Mouse (Mus musculus) 3134 (cell line): ENCODE results near the gene Rragd.

Experiments used
- DNase-seq: peaks from one replicate; pipeline ENCODE4 v3.0.0-alpha.2; 2011; ENCODE audit warnings: low spot score; ENCODE audit not compliant: insufficient read length; ENCODE audit errors: extremely low read depth

Rragd gene

DNA sequence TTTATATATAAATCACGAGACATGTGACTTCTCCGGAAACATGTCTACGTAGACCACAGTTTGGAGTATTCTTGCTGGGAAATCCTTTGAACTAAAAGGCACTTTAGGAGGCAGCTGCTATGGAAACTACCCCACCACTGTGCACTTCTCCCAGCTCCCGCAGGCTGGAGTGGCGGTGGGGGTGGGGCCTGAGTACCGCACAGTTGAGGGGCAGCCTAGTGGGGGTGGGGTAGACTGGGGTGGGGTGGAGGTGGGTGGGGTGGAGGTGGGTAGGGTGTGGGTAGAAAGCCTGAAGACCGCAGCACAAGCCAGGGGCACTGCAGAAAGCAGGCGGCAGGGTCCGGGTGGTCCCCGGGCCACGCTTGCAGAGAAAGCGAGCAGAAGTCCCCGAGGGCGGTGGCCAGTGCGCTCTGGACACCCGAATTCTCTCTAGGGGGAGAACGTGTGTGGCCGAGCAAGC lies at the start of gene Rragd:
Gene Rragd (plus strand): TSS at position 322 of the 460 bp plus-strand sequence.
- no peak for DNase-seq

DNA sequence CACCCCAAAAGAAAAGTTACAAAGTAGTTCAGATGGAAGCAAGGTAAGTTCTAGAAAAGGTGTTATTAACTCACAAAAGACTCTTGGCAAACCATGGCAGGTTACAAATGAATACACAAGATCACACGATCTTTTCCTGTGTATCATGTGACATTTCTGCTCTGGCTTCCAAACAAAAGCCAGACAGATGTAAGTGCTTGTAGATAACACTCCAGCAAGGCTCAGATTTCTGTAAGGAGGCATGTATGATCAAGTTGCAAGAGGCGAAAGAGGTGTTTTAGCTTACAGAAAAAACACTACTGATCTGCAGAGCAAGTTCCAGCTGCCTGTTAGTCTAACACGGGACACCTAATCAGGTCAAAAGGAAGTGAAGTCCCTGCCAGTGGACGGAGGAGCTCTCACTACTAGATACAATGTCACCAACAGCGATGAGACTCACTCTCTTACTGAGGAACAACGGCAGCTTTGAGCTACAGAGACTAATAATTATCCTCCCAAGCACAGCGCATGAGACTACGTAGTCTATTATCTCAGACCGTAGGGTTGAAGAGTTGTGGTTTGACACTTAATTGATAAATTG lies 46.0 kb upstream of the Rragd start:
- DNase-seq: no peak

DNA sequence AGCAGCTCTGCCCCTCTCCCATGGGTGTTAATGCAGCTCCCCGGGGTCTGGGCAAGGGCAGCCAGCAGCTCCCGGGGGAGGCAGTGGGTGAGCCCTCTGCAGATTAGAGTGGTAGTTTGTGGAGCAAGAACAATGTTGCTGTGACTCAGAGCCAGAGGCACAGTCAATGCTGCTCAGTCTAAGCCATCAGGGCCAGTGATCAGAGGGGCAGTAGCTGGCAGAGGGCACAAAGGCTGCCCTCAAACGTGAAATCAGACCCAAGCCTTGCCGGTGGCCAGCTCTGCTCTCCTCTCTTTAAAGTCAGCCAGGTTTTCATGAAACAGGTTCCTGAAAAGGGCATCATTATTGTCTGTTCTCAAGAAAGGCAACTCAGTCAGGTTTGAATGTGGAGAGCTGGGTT lies 43.3 kb upstream of the Rragd start:
- no peak for DNase-seq

DNA sequence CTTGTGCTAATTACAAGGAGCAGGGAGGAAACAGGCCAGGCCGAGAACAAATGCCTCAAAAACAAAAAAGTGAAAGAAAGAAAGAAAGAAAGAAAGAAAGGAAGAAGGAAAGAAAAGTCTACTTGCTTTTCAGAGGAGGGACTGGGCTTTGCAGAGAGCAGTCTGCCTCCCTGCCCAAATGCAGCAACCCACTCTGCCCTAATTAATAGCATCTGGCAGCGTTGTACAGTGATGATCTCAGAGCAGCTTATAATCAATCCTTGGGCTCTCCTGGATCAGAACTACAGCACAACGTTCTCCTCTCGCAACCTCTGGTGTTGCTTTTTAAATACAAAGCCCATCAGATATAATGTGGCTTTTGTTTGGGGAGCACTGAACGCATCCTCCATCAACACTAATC lies 42.9 kb upstream of the Rragd start:
- no peak for DNase-seq

DNA sequence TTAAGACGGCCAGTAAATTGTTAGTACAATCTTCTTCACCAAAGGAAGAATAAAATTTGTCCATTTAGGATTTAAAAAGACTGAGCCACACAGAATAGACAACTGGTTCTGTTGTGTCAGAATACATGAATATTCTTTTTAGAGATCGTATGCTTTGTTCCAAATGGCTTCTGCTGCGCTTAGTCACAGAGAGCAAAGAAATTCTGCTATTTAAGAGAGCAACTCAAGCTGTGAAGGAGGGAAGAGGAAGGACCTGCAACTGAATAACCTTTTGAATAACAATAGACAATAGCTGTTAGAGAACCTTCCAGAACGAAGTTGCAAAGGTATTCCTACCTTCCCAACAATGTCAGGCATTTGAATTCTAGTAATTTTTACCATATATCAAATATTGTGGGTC lies 41.9 kb upstream of the Rragd start:
- no peak for DNase-seq

DNA sequence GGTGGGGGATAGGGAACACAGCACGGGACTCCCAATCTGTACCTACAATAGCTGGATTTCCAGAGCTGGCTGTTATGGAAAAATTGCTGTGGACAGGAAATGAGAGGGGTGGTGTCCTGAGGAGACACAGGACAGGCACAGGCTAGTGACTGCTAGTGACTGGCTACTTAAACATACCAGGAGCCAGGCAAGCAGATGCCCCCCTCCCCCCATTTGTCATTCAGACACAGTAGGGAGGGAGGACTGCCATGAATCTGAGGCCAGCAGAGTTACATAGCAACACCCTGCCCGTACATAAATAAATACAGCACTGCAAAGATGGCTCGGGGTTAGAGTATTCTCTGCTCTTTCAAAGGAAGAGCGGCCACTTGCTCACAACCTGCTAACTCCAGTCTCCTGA lies 35.2 kb upstream of the Rragd start:
- peak; percentile 26 for DNase-seq

DNA sequence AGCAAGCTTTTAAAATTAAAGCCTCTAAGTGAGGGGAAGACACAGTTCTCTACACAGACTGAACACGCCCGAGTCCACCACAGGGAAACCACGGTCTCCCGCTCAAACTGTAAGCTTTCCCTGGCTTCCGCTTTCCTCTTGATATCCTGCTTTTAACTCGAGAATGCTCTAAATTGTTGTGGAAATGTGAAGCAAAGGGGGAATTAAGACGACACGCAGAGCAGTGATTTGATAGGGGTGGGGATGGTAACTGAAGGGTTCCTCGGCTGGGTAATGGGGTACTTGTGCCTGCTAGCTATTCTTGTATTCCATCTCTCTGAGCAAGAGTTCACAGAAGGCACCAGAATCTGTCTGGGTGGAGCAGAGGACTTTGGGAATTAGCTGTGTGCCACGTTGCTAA lies 34.1 kb upstream of the Rragd start:
- no peak for DNase-seq

DNA sequence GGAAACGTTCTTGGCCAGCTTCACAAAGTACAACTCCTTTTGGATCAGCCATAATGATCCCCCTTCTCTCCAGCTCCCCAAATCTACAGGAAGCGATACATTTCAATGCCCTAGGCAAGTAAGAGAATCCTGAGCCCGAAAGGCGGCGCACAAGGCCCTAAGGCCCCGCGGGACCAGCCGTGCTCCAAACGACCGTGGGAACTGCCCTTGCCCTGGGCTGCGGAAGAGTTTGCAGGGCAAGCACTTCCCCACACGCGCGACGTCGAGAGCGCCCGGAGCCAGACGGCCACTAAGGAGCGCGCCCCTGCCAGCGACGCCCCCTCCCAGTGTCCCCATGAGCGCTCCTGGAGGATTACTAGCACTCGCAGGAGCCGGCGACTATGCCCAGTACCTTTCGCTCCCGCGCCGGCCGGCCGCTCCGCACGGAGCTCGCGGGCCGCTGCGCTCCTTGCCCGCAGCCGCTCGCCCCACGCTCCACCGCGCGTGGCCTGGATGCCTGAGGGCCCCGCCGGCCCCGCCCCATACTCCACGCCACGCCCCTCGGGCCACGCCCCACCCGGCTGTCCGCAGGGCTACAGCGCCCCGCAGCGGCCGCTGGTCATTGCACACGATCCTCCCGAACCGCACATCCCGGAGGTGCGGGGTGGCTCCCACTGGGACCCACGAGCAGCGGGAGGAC lies 32.3 kb upstream of the Rragd start, which contains the start of gene Ankrd6:
Gene Ankrd6 (minus strand): TSS at position 486 of the 679 bp plus-strand sequence.
- DNase-seq: peak; percentile 77

DNA sequence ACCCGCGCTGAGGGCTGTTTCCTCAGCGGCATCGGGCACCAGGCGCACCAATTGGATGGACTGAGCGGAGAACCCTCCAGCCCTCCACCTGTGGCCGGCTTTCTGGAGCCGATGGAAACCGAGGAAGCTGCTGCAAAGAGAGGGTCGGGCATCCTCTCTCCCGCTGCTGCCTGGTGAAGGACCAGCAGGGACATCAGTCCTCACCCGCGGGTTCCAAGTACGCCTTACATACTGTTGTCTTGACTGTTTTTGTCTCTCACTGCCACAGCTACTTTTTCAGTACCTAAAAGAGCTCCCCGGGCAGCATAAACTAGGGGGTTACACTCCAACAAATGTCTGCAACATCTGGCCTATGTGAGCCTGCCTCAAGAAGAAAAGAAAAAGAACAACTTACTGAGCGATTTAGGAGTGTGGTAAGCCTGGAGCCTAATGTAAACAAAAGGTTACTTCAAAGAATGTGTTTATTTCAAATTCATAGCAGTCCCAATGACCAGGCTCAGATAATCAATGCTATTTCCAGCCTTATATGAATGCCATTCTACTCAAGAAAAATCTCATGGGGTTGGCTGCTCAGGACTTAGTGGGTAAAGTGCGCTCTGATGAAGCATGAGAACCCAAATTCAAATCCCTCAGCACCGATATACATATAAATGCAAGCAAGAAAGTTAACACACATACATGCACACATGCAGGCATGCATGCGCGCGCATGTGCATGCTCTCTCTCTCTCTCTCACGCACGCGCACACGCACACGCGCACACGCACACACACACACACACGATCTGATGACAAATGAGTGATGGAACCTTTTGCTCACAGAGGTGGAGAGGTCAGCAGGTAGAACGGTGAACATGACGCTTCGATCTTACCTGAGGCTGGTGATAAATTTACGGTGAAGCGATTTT lies 31.5 kb upstream of the Rragd start:
- no peak for DNase-seq

DNA sequence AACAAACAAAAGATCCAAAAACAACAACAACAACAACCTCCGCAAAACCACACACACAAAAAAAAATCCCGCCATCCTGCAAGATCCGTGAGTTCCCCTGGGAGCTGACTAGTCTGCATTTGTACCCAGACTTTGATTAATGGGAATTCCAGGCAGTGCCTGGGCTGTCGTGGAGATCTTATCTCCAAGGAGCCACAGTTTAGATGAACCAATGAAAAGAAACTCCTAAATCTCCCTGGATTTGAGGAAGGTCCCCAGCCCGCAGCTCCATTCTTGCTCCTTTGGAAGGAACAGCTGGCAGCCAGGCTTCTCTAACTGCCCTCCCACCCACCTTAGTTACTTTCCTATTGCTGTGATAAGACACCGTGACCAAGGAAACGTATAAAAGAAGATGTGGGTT lies 30.2 kb upstream of the Rragd start:
- no peak for DNase-seq

DNA sequence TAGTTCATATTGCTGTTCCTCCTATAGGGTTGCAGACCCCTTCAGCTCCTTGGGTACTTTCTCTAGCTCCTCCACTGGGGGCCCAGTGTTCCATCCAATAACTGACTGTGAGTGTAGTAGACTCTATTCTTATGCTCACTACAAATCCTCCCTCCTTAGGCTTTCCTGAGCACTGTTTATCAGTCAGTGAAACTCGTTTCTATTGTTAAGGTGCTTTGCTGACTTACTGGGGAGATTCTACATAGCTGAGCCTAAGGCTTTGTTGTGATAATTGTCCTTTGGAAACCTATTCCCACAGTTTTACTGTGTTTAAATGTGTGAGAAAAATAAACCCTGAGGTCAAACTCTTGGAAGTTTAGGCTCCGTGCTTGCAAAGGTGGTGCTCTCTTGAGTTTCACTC lies 26.4 kb upstream of the Rragd start:
- no peak for DNase-seq

DNA sequence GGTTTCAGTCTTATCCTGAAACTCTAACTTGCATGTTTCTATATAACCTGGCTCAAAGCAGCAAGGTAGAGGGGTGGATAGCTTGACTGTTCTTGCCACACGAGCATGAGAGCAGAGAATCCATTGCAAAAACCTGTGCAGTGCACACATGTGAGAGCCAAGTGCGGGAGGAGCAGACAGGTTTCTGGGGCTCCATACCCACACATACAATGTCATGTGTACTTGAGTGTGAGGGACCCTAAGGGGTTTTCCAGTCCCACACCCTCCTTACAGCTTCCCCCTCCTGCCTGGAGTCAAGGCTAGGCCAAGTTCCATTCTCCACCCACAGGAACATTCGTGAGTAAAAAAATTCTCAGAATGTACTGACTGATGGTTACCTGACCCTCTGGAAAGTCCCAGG lies 21.4 kb upstream of the Rragd start:
- DNase-seq: no peak

DNA sequence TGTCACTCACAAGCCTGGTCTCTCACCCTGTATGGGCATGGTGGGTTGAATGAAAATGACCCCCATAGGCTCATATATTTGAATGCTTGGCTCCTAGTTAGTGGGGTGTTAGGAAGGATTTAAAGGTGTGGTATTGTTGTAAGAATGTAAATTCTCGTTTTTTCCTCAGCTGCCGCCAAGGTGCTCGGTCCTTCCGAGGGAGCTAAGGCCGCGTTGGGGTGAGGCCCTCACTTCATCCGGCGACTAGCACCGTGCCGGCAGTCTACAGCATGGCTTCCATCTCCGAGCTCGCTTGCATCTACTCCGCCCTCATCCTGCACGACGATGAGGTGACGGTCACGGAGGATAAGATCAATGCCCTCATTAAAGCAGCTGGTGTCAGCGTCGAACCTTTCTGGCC lies 18.2 kb upstream of the Rragd start:
- peak; percentile 78 for DNase-seq

DNA sequence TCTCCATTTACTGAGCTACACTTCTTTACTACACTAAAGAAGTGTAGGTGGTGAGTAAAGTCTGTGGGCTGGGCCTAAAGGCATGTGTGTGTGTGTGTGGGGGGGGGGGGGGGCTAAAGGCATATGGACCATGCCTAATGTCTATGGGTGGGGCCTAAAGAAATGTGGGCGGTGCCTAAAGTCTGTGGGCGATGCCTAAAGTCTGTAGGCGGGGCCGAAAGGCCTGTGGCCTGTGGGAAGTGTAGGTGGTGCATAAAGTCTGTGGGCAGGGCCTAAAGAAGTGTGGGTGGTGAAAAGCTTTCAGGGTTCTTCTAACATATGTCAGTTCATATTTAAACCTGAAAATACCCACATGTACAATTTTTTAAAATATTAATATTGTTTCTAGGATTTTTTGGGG lies 5.5 kb upstream of the Rragd start:
- no peak for DNase-seq

DNA sequence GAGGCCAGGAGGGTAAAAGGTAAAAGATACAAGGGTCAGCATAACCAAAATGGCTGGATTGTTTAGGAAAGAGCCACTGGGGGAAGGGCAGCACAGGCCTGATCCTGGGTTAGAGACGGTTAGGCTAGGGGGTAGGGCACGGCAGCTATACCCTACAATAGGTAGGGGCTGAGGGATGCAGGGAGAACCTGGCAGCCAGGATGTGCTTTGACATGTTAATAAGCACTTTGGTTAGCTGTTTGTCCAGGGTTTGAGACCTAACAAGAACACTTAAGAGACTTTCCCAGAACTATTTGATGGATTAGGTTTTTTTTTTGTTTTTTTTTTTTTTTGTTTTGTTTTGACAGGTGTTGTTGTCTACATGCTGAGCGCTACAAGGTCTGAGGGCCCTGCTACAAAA lies 2.8 kb upstream of the Rragd start:
- DNase-seq: no peak

DNA sequence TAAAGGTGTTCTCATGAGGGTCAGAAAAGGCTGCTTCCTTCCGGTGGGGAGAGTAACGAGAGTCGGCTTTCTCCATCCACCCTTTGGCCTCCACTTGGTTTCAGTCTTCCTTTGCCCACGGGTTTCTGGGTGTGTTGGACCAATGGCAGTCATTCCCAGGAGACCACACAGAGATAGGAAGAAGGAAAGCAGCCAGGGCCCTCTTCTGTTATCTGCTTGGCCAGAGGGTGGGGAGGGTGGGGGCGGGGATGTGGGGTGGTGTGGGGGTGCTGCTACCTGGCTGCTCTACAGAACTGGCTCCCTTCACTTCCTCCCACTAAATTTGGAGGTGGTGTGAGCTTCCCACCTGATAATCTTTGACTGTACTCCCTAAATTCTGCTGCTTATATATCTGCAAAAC lies 1.2 kb upstream of the Rragd start:
- no peak for DNase-seq

DNA sequence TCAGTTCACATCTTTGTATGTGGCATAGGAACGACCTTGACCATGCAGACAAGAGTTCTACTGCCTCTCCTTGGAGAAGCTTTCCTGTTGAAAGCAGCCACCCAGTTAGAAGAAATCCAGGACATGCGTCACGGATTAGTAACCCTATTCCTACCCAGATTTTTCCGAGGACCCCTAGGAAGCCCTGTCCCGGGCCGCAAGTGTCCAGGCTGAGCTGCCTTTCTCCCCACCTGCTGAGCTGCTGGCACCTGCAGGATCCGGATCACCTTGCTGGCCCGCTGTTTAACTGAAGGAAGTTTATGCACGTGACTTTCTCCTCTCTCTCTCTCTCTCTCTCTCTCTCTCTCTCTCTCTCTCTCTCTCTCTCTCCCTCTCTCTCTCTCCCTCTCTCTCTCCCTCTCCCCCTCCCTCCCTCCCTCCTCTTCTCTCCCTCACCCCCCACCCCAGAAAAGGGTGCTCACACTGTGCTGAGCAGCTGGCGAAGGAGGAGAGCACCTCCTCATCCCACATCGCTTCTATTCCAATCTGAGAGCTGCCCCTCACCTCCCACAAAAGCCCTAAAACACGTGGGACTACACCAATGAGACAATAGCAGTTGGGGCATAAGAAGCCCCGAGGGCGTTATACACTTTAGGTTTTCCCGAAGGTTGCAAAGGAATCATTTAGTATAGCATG lies 659 bp upstream of the Rragd start:
- DNase-seq: no peak

DNA sequence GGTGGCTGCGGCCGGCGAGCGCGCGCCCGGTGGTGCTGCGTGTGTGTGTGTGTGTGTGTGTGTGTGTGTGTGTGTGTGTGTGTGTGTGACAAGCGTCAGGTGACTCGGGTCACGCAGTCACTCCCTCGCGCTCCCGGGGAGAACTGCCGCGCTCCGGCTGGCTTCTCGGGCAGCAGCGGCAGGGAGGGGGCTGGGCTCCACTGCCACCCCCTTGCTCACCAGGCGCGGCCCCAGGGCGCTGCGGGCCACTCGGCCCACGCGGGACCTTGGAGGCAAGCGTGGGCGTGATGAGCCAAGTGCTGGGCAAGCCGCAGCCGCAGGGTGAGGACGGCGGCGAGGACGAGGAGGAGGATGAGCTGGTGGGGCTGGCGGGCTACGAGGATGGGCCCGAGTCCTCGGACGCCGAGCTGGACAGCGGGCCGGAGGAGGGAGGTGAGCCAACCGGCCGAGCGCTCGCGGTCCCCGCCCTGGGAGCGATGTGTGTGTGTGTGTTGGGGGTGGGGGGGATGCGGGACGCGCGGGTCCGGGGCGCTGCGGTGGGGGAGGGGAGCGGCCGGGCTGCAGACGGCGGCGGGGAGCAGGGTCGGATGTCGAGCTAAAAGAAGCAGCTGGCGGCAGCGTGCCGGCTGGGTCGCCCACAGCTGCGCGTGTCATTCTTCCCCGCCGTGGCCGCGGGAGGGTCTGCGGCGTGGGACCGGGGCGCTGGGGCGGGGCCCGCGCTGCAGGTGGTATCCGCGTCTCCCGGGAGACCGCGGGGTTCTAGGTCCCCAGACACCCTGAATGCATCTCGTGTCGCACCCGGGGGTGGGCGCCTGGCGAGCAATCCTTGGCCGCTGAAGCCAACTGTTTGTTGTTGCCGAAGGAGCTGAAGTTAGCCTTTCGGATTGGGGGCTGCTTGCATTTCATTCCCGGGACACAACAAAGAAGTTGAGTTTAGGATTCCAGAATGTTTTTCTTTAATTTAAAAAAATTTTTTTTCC lies 629 bp downstream of the Rragd start:
- no peak for DNase-seq

DNA sequence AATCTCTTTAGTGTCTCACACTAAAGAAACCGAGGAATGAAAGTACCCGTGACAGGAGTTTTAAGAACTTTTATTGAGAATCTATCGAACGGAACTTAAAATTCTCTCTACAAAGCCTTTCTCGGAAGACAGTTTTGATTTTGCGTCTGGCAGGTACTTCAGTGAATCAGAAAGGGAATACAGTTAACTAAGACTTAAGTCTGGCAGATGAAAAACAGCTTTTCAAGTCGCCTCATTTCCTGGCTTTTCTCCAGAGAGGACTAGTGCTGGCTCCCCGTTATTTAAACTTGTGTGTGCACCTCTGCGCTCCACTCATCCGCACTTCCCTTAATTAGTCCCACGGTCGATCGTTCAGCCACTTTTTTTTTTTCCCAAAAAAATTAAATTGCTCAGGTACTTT lies 1.4 kb downstream of the Rragd start:
- no peak for DNase-seq
